12 mouse cellular contexts compared by ENCODE assay signal in genomic region chr19:37534737-37535365, GRCm38 (mm10). TPM values are rescaled to one million over a fixed set of nuclear protein-coding genes. Genes with fewer than 3 reads are reported as not detected.
DNase-seq lines count a peak whose midpoint lies in the region; ATAC-seq and TF ChIP-seq lines count a peak whose summit lies in the region.
"Had no signal": no experiment of that assay in that cellular context is flagged by ENCODE, and none has a peak within 500 bp of the region (broad histone marks: within the 10 kb centered on the region; RNA-seq: fewer than 3 reads in every experiment).

No protein-coding gene starts in this region.

- no peaks in the 10 kb centered on the region for H3K4me1 ChIP-seq in midbrain, embryonic 16.5 days (ENCODE audit: control insufficient read depth, insufficient read depth, low read length)
- H3K4me1 ChIP-seq: hindbrain, embryonic 12.5 days had no signal

- no peaks in the 10 kb centered on the region for H3K9me3 ChIP-seq in midbrain, embryonic 16.5 days (replicated peaks; ENCODE audit: control insufficient read depth, low read length, poor library complexity, severe bottlenecking)
- H3K9me3 ChIP-seq: hindbrain, embryonic 12.5 days had no signal

- H3K27ac ChIP-seq in gastrocnemius, adult 2 months: peak overlapping the region; percentile 83
- no peak overlapping the region for H3K27ac ChIP-seq in midbrain, embryonic 16.5 days (ENCODE audit: low read length)
- H3K27ac ChIP-seq: hindbrain, embryonic 12.5 days had no signal

- H3K4me3 ChIP-seq in gastrocnemius, adult 2 months: no peak overlapping the region
- no peak overlapping the region for H3K4me3 ChIP-seq in midbrain, embryonic 16.5 days (ENCODE audit: low read depth, low read length)
- H3K4me3 ChIP-seq: hindbrain, embryonic 12.5 days had no signal

- 59% methylated on average over 3 of the region's 3 CpGs for WGBS in midbrain, embryonic 16.5 days

- no peak for DNase-seq in gastrocnemius, adult 2 months
- no peak for DNase-seq in gastrocnemius, postnatal 4 days (ENCODE audit: low spot score in 2 of 2)
- DNase-seq in CD4-positive helper T cell, adult 2 months (ENCODE audit: low read depth, low spot score): peak; percentile 83
- no peak for DNase-seq in frontal cortex, postnatal 36 days (ENCODE audit: low spot score in 2 of 2)
- DNase-seq in cerebellum, postnatal 10 days: no peak
- DNase-seq: adrenal gland, postnatal 36 days; gastrocnemius, postnatal 25 days; right cerebral cortex, postnatal 4 days had no signal

- H3K27me3 ChIP-seq in midbrain, embryonic 16.5 days (ENCODE audit: control insufficient read depth, insufficient read depth, low read depth, low read length): no peaks in the 10 kb centered on the region

- peak; percentile 86 for ATAC-seq in inflammation-experienced regulatory T-cells, adult 6 months
- peak; percentile 65 for ATAC-seq in megakaryocyte progenitor cell, adult 5-6 weeks (replicated peaks; ENCODE audit: poor library complexity)
- ATAC-seq in midbrain, embryonic 16.5 days: no peak

- no peaks in the 10 kb centered on the region for H3K36me3 ChIP-seq in midbrain, embryonic 16.5 days (ENCODE audit: control insufficient read depth, insufficient read depth, low read length)
- H3K36me3 ChIP-seq: hindbrain, embryonic 12.5 days had no signal

- no peak overlapping the region for H3K4me2 ChIP-seq in midbrain, embryonic 16.5 days (ENCODE audit: low read length)
- H3K4me2 ChIP-seq: hindbrain, embryonic 12.5 days had no signal

- intact Hi-C loops in gastrocnemius, adult 2 months (cut with DNase I): no loop called here

- no peak overlapping the region for H3K9ac ChIP-seq in midbrain, embryonic 16.5 days (ENCODE audit: low read depth, low read length)
- H3K9ac ChIP-seq: hindbrain, embryonic 12.5 days had no signal

- no peak for TF ChIP-seq CTCF in gastrocnemius, adult 2 months (IDR thresholded peaks at IDR 0.05)

RNA-seq across cellular contexts. Expression of gene Exoc6, which starts 15.4 kb away (rescaled TPM):
- total RNA-seq in gastrocnemius, adult 2 months (2021): 10 to 100 TPM; 51.3 to 67.3 TPM
- 10 to 100 TPM; 40.5 to 48.2 TPM for total RNA-seq in gastrocnemius, postnatal 4 days (2021)
- polyA plus RNA-seq in inflammation-experienced regulatory T-cells, adult 6 months (2017; shearing (Covaris generic)): 10 to 100 TPM; 33.8 to 49.4 (median 36.4) TPM
- 57.3 and 63.3 TPM in 2 replicates for total RNA-seq in megakaryocyte progenitor cell, adult 5-6 weeks (2015)
- total RNA-seq in megakaryocyte progenitor cell, adult 5-6 weeks (2017): 75.7 and 84.5 TPM in 2 replicates
- 26.0 and 27.8 TPM in 2 replicates for polyA plus RNA-seq in midbrain, embryonic 16.5 days (2015; fragmentation: Nextera tagmentation; extraction: Ambion mirVana)
